Mouse (Mus musculus) kidney, adult 2 months (tissue): Measurements from ENCODE around the gene Themis3.

ENCODE experiments used
- CTCF ChIP-seq: fragments of 200-500 bp; conservative IDR thresholded peaks from 2 replicates; pipeline ENCODE4 v1.5.1; 2011; ENCODE audit warnings: low read depth, mild to moderate bottlenecking, control low read depth, low read length, moderate library complexity, mixed read lengths; ENCODE audit not compliant: insufficient read depth, insufficient read length
- POLR2A ChIP-seq: fragments of 200-500 bp; IDR thresholded peaks from one replicate; pipeline ENCODE4 v1.6.1; 2011; ENCODE audit warnings: low read depth, low read length, control low read depth

- TF ChIP-seq POLR2A, result no peak
- no peak for TF ChIP-seq CTCF
Observed at GRCm38 (mm10) chr17:66595867-66596266, 1.4 kb upstream of the Themis3 start.
